Mouse (Mus musculus): ENCODE data around the gene Cacna1a. TPM values are rescaled to one million over a fixed set of nuclear protein-coding genes. Genes with fewer than 3 reads are reported as not detected.

Gene Cacna1a
- polyA plus RNA-seq, 1 experiment from 2014 or later = 6.6 TPM

DNA sequence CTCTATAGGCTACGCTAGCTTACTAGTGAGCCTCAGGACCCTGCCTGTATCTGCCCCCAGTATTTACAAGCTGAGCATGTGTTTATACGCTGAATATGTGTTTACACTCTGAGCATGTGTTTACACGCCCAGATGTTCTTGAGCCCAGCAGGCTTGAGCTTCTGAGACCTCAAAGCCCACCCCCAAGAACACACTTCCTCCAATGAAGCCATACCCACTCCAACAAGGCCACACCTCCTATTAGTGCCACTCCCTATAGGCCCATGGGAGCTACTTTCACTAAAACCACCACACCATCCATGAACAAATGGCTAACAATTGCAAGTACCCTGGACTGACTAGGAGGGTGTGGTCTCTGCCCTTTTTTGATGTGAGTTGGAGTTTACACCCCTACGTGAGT is 17.3 kb upstream of the Cacna1a start:
- no peak overlapping the region for H3K4me3 ChIP-seq (replicated peaks; ENCODE audit: low read depth, low read length)
- DNase-seq (ENCODE audit: low spot score) = no peak

DNA sequence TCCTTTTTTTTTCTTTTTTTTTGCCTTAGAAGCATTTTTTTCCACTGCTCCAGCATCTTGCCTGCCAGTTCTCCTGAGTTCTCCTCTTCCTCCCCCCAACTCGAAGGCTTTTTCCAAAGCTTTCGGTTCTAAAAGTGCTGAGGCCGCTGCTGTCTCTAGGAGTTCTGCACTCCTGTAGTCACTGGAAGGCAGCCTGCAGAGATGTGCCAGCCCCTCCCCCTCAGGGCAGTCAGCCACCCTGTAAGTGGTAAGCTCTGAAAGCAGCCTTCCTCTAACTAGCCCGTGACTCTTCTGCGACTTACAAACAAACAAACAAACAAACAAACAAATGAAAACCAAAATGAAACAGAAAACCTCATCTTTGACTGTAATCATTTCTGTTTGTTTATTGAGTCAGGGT is 13.2 kb upstream of the Cacna1a start:
- ATAC-seq (replicated peaks; ENCODE audit: low FRiP score, low read depth) (no peak), DNase-seq (ENCODE audit: low spot score) (no peak)
- no peak overlapping the region for H3K27ac ChIP-seq
- H3K9ac ChIP-seq (ENCODE audit: low read depth, low read length) = no peak overlapping the region
- H3K9me3 ChIP-seq (replicated peaks; ENCODE audit: low read length) = no peaks in the 10 kb centered on the region
- H3K4me2 ChIP-seq (ENCODE audit: low read length) = no peak overlapping the region
- H3K4me1 ChIP-seq (replicated peaks; ENCODE audit: insufficient read depth, low read length) = no peaks in the 10 kb centered on the region
- TF ChIP-seq CTCF (IDR thresholded peaks at IDR 0.05; ENCODE audit: low read depth) = no peak
- no peaks in the 10 kb centered on the region for H3K27me3 ChIP-seq (ENCODE audit: insufficient read depth, low read length)
- 25% methylated on average over 5 of the region's 5 CpGs for WGBS
- no peaks in the 10 kb centered on the region for H3K36me3 ChIP-seq (ENCODE audit: insufficient read depth, low read length)
- no peak overlapping the region for H3K4me3 ChIP-seq (replicated peaks; ENCODE audit: low read depth, low read length)

More for the DNA sequence above, 17.3 kb upstream of the Cacna1a start:
- no peaks in the 10 kb centered on the region for H3K9me3 ChIP-seq (replicated peaks; ENCODE audit: low read length)
- H3K4me1 ChIP-seq (replicated peaks; ENCODE audit: insufficient read depth, low read length) = no peaks in the 10 kb centered on the region
- WGBS = 63% methylated on average over 4 of the region's 4 CpGs
- no peak overlapping the region for H3K9ac ChIP-seq (ENCODE audit: low read depth, low read length)
- H3K27ac ChIP-seq = no peak overlapping the region
- H3K36me3 ChIP-seq (ENCODE audit: insufficient read depth, low read length) = no peaks in the 10 kb centered on the region
- no peaks in the 10 kb centered on the region for H3K27me3 ChIP-seq (ENCODE audit: insufficient read depth, low read length)
- no peak for ATAC-seq (replicated peaks; ENCODE audit: low FRiP score, low read depth)
- no peak overlapping the region for H3K4me2 ChIP-seq (ENCODE audit: low read length)
- no peak for TF ChIP-seq CTCF (IDR thresholded peaks at IDR 0.05; ENCODE audit: low read depth)

DNA sequence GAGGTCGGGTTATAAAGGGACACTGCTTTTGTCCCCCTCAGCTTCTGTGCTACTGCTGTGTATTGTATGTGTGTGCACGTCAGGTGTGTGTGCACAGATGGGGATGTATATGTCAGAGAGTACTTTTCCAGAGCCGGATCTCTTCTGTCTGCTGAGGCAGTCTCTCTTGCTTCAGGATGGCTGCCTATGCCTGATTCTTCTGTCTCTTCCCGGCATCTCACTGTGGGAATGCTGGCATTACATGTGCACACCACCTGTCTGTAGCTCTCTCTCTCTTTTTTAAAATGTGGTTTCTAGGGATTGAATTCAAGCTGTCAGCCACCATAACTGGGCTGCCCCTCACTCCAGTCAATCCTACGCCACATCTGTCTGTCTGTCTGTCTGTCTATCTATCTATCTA is 12.4 kb upstream of the Cacna1a start:
- no peak for ATAC-seq (replicated peaks; ENCODE audit: low FRiP score, low read depth)
- no peaks in the 10 kb centered on the region for H3K4me1 ChIP-seq (replicated peaks; ENCODE audit: insufficient read depth, low read length)
- H3K27me3 ChIP-seq (ENCODE audit: insufficient read depth, low read length) = no peaks in the 10 kb centered on the region
- no peak overlapping the region for H3K4me2 ChIP-seq (ENCODE audit: low read length)
- TF ChIP-seq CTCF (IDR thresholded peaks at IDR 0.05; ENCODE audit: low read depth) = no peak
- 77% methylated on average over 5 of the region's 5 CpGs for WGBS
- H3K4me3 ChIP-seq (replicated peaks; ENCODE audit: low read depth, low read length) = no peak overlapping the region
- DNase-seq (ENCODE audit: low spot score) = no peak
- no peak overlapping the region for H3K27ac ChIP-seq
- no peaks in the 10 kb centered on the region for H3K9me3 ChIP-seq (replicated peaks; ENCODE audit: low read length)
- no peak overlapping the region for H3K9ac ChIP-seq (ENCODE audit: low read depth, low read length)
- H3K36me3 ChIP-seq (ENCODE audit: insufficient read depth, low read length) = no peaks in the 10 kb centered on the region

DNA sequence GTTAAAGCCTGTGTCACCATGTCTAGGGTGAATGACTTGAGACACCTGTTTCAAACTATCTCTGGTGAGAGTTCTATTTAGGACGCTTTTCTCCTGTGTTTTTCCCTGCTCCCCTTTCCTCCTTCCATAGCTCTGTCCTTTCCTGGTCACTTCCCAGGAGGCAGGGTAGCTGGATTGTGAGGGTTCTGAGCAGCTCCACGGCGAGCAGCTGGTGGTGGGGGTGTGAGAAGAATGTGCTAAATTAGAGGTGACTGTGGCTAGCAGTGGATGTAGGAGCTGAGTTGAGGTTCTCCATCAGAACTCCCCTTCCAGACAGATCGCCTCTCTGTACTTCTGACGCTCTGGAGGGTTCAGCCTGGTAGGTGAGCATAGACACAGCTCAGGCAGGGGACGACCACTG is 11.7 kb upstream of the Cacna1a start:
- ATAC-seq (replicated peaks; ENCODE audit: low FRiP score, low read depth) = no peak
- no peak overlapping the region for H3K9ac ChIP-seq (ENCODE audit: low read depth, low read length)
- H3K4me1 ChIP-seq (replicated peaks; ENCODE audit: insufficient read depth, low read length) = no peaks in the 10 kb centered on the region
- H3K4me3 ChIP-seq (replicated peaks; ENCODE audit: low read depth, low read length) = no peak overlapping the region
- 71% methylated on average over 6 of the region's 6 CpGs for WGBS
- no peaks in the 10 kb centered on the region for H3K36me3 ChIP-seq (ENCODE audit: insufficient read depth, low read length)
- TF ChIP-seq CTCF (IDR thresholded peaks at IDR 0.05; ENCODE audit: low read depth) = no peak
- H3K9me3 ChIP-seq (replicated peaks; ENCODE audit: low read length) = no peaks in the 10 kb centered on the region
- no peak overlapping the region for H3K4me2 ChIP-seq (ENCODE audit: low read length)
- no peaks in the 10 kb centered on the region for H3K27me3 ChIP-seq (ENCODE audit: insufficient read depth, low read length)
- no peak for DNase-seq (ENCODE audit: low spot score)
- H3K27ac ChIP-seq = no peak overlapping the region

DNA sequence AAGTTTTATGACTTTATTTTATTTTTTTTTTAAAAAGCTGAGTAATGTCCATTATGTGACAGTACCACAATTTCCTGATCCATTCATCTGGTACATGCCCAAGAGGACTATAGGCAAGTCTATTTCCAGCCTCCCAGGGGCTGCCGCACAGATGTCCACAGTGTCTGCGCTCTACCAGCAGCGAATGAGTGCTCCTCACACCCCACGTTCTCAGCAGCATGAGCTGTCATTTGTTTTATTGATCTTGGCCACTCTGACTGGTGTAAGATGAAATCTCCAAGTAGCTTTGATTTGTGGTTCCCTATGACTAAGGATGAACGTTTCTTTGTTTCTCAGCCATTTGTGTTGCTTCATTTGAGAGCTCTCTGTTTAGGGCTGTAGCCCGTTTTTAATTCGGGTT is 6.6 kb upstream of the Cacna1a start:
- Histone ChIP-seq H3K4me1 (replicated peaks; ENCODE audit: insufficient read depth, low read length) (no peaks in the 10 kb centered on the region), H3K9ac (ENCODE audit: low read depth, low read length) (no peak overlapping the region), H3K4me2 (ENCODE audit: low read length) (no peak overlapping the region), H3K4me3 (replicated peaks; ENCODE audit: low read depth, low read length) (no peak overlapping the region), H3K36me3 (ENCODE audit: insufficient read depth, low read length) (no peaks in the 10 kb centered on the region), H3K27ac (no peak overlapping the region), H3K9me3 (replicated peaks; ENCODE audit: low read length) (no peaks in the 10 kb centered on the region), H3K27me3 (ENCODE audit: insufficient read depth, low read length) (no peaks in the 10 kb centered on the region)
- ATAC-seq (replicated peaks; ENCODE audit: low FRiP score, low read depth) (no peak), DNase-seq (ENCODE audit: low spot score) (no peak)
- TF ChIP-seq CTCF (IDR thresholded peaks at IDR 0.05; ENCODE audit: low read depth) = no peak
- WGBS = 73% methylated on average over 7 of the region's 7 CpGs

DNA sequence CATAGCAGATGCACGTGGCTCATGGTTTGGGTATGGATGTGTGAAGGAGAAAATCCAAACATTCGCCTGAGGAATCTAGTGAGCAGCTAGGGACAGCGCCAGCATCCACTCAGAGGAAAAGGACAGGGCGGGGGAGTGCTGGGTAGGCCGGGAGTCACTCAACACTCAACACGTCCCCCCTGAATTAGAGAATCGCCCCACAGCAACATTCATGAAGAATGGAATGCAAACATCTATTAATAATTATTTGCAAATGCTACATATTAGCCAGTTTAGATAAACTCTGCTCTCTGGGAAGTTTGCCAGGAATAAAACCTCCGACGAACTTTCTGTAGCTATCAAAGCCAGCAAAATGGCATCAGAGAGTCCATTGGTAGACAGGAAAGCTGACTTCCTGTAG is 533 bp downstream of the Cacna1a start:
- DNase-seq (ENCODE audit: low spot score) (peak; percentile 57), ATAC-seq (replicated peaks; ENCODE audit: low FRiP score, low read depth) (no peak; the same call in 1 of the 2 replicates)
- Histone ChIP-seq H3K27me3 (ENCODE audit: insufficient read depth, low read length) (no peaks in the 10 kb centered on the region), H3K4me3 (replicated peaks; ENCODE audit: low read depth, low read length) (no peak overlapping the region), H3K9ac (ENCODE audit: low read depth, low read length) (no peak overlapping the region), H3K4me2 (ENCODE audit: low read length) (no peak overlapping the region), H3K27ac (peak overlapping the region; percentile 54; the same call in 1 of the 2 replicates), H3K36me3 (ENCODE audit: insufficient read depth, low read length) (no peaks in the 10 kb centered on the region), H3K4me1 (replicated peaks; ENCODE audit: insufficient read depth, low read length) (peaks cover 5% of the 10 kb centered on the region; the same call in 1 of the 2 replicates), H3K9me3 (replicated peaks; ENCODE audit: low read length) (no peaks in the 10 kb centered on the region)
- TF ChIP-seq CTCF (IDR thresholded peaks at IDR 0.05; ENCODE audit: low read depth) = no peak
- WGBS = 37% methylated on average over 9 of the region's 9 CpGs

DNA sequence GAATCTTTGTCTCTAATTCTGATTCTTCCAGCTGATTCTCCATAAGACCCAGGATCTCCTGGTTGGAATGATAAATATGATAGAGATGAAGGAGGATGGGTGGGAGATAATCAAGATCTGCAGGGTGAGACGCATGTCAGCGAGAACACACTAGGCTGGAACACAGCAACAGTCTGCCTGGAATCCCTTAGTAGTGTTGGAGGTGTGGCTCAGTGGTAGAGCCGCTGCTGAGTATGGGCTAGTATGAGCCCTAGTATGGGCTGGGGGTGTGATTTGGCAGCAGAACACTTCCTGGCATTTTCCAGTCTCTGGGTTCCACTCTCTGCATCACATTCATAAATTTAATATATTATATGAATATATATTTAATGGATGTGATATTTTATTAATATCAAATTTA is 933 bp downstream of the Cacna1a start:
- no peak for TF ChIP-seq CTCF (IDR thresholded peaks at IDR 0.05; ENCODE audit: low read depth)

More for the DNA sequence above, 933 bp downstream of the Cacna1a start:
- WGBS = 69% methylated on average over 3 of the region's 3 CpGs
- Histone ChIP-seq H3K4me3 (replicated peaks; ENCODE audit: low read depth, low read length) (no peak overlapping the region), H3K27ac (no peak overlapping the region), H3K9ac (ENCODE audit: low read depth, low read length) (no peak overlapping the region), H3K9me3 (replicated peaks; ENCODE audit: low read length) (no peaks in the 10 kb centered on the region), H3K27me3 (ENCODE audit: insufficient read depth, low read length) (no peaks in the 10 kb centered on the region), H3K36me3 (ENCODE audit: insufficient read depth, low read length) (no peaks in the 10 kb centered on the region), H3K4me1 (replicated peaks; ENCODE audit: insufficient read depth, low read length) (peaks cover 5% of the 10 kb centered on the region; the same call in 1 of the 2 replicates), H3K4me2 (ENCODE audit: low read length) (no peak overlapping the region)
- DNase-seq (ENCODE audit: low spot score) (no peak), ATAC-seq (replicated peaks; ENCODE audit: low FRiP score, low read depth) (no peak)
